Mouse (Mus musculus) yolk sac, embryonic 10.5 days (tissue): ENCODE measurements at regions not wholly inside any gene's neighbourhood (a gene's known extent, or its start where the extent isn't known, plus 50 kb on each side); places are given as distances from the start of the nearest gene placed in this dataset.

Experiments used
- DNase-seq: peaks from one replicate; pipeline ENCODE4 v3.0.0-alpha.2; 2017; ENCODE audit warnings: low spot score

- DNase-seq = no peak
Observed at GRCm38 (mm10) chr1:64198781-64199180, 76.7 kb upstream of the Klf7 start.

DNA sequence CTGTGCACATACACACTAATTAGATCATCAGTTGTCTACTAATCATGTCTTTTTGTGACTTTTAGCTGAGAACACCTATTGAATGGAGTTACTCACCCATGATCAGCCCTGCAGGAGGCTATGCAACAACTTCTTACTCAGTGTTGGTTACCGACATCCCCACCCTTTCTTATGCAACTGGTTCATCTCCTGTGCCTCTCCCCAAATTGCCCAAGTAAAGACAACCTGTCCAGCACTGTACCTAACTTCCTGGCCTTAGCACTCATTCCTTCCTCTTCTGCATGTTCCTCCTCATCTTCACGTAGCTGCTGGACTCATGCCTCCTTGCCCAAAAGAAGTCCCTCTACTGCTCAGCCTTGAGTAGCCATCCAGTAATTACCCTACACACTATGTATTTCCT is 76.2 kb upstream of the Klf7 start:
- no peak for DNase-seq

DNA sequence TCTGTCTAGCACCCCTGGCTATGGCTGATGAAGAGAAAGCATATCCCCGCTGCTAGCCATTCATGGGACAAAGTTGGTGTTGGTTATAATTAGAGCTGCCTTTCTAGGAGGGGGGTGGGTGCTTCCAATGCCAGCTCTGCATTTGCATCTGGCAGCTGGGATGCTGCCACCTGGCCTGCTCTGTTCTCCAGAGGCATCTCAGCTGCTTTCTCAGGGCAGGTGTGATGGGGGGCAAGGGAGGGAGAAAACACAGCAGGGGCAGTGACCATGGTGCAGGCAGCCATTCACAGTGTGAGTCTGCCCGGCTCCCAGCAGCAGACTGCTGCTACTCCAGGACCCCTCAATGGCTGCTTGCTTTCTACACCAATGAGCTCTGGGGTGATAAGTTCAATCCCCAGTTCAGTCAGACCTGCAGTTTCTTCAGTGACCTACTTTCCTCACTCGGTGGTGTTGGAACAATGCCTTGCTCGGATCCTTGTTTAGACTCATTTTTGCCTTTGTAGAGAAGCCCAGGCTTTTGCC is 73.9 kb upstream of the Klf7 start:
- DNase-seq = no peak

GRCm38 (mm10) chr1:64195294-64195693 is 73.2 kb upstream of the Klf7 start:
- no peak for DNase-seq

GRCm38 (mm10) chr1:64193150-64193838 is 71.2 kb upstream of the Klf7 start:
- no peak for DNase-seq

DNA sequence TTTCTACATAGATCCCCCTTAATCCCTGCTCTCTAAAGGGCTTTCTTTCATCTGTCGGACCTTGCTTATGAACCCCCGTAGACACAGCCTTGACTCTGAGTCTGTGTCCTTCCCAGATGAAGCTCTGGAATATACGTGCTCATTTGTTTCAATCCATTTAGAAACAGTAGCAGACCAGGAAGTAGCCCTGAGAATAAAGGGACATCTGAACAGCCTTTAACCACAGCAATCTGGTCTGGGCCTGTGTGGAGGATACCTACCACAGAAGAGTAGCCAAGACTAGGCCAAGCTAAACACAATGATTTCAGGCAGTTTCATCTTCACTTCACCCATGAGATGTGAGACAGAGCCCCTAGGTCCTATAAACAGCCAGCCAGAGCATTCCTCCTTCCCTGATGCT is 70.7 kb upstream of the Klf7 start:
- DNase-seq = no peak

DNA sequence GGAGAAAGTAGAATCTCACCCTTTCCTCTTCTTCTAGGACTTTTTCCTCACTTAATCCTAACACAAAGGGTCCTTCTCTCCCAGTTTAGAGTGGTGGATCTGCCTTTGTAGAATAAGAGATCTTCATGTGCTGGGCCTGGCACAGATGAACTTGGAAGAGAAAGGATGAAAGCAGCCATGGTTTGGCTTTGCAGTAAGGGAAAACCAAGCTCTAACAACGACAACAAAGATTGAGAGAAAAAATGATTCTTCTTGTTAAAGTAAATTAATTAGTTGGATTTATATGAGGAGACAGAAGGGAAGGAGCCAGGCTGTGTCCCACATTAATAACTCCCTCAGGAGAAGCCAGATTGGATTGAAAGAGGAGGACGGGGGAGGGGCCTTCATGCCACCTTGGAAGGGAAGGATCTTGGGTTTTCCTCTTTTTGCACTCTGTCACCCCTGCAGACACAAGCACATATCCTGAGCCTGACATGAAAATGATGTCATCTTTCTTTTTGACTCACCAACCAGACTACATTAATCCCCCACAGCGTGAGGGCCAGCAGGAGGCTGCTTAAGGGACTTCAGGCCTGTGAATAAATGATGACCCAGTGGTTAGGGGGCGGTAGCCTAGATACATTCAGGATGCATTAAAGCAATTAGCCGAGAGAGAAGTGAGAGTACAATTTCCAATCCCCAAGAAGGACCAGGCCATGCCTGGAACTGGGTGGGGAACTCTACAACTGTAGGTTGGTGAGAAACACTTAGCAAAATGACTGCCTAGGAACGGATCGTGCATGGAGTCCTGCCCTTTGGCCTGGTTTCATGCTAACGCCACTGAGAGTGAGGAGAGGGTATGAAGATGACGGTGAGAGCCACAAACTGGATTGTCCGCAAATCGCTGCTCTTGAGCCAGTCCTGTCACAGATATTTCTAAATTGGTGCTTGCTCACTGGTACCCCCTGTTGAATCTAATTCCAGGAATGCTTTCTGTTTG is 69.4 kb upstream of the Klf7 start:
- DNase-seq = no peak

DNA sequence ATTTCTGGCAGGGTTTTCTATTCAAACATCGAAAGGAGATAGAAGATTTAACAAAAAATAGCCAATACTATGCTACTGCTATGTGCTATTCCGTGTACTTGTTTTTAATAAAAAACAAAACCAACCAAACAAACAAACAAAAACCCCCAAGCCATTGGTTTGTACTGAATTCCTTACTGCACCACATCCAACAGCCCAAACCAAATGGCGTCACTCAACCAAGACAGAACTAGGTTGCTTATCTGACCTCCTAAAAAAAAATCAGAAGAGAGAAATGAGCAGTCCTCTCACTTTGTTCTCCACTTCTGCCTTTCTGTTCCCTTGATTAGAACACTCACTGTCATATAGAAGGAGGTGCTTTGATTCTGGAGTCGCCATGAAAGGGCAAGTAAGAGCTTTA is 68.6 kb upstream of the Klf7 start:
- DNase-seq = no peak

DNA sequence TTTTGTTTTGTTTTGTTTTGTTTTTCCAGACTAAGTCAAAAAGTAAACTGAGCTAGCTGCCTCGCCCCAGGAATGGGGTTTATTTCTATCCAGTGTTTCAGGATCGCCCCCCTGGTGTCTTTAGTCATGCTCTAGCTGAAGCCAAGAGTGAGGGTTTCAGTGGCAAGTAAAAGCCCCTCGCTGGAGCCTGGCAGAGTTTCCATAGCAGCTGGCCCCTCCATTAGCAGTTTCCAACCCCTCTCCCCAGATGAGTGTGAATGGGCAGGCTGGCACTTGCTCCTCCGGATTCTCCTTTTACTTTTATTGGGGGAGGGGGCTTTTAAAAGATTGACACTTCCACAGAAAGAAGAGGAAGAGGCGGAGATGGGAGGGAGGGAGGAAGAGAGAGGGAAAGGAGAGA is 68.0 kb upstream of the Klf7 start:
- DNase-seq = no peak

DNA sequence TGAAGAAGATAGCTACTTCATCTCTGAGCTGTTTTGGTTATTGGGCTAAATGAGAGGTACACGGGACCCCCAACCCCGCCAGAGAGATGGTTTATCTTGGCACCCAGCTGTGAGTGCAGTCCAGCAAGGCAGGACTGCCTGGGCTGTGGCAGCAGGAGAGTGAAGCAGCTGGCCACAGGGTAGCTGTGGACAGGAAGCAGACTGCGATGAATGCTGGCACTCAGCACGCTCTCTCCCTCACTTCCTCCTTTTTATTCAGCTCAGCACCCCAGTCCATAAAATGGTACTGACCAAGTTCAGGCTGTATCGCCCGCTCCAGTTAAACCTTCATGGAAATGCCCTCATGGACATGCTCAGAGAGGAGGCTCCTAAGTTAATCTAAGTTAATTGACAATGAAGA is 67.4 kb upstream of the Klf7 start:
- no peak for DNase-seq

GRCm38 (mm10) chr1:64187796-64188513 is 65.9 kb upstream of the Klf7 start:
- DNase-seq = no peak

GRCm38 (mm10) chr1:64173708-64174107 is 51.6 kb upstream of the Klf7 start:
- no peak for DNase-seq

DNA sequence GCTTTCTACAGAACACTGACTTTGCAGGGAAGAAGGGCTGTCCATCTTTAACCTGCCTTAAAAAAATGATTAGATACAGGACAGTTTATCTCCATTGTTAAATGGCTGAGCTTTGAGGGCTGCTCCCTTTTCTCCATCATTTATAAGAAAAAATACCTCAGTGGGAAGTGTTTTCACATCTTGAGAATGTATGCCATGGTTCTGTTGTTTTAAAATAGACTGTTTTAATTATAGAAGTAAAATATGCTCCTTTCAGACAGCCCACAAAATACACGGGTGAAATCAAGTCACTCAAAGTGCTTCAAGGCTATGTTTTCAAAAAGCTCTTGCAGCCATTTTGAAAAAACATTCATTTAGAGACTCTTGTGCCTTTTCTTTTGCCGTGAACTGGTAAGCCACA is 50.0 kb upstream of the Klf7 start:
- no peak for DNase-seq
